Mouse (Mus musculus): ENCODE results near the gene Ube2cbp.

Ube2cbp gene

DNA sequence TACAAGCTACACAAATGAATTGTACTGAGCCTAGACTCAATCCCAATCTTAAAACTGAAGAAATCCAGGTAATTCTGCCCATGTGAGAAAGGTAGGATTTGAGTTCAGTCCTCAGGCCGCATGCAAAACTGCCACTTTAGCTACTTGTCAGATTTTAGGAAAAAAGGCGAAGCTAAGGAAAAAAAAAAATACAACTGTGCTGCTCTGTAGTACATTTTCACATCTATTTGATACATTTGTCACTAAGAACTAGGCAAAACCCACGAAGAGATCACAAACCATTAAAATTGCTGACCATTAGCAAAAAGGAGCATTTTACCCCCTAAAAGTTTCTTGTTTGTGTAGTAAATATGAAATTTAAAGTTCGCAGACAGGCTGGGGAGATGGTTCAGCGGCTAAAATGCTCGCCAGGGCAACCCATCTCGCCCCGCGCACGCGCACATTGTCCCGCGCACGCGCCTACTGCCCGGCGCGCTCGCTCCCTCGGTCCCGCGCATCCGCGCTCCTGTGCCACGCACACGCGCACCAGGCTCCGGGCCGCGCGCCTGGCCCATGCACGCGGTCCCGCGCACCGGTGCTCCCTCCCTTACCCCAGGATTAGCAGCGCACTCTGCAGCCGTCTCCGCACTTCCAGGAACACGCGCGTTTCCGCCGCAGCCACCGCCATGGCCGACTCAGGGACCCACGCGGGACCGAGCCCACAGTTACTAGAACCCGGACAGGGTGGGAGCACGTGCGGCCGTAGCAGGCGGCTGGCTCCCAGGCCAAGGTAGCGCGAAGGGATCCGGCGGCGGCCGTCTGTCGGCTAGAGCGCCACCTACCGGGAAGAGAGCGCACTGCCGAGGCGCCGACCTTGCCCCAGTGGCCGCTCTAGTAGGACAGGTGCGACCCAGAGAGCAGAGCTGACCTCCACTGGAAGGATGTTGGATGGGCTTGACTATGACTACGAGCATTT lies at the start of gene Ube2cbp:
TSS of gene Ube2cbp (minus strand) at position 800 of the 955 bp plus-strand sequence.
- no peak for DNase-seq (ENCODE audit: extremely low spot score, low read depth, low spot score)

DNA sequence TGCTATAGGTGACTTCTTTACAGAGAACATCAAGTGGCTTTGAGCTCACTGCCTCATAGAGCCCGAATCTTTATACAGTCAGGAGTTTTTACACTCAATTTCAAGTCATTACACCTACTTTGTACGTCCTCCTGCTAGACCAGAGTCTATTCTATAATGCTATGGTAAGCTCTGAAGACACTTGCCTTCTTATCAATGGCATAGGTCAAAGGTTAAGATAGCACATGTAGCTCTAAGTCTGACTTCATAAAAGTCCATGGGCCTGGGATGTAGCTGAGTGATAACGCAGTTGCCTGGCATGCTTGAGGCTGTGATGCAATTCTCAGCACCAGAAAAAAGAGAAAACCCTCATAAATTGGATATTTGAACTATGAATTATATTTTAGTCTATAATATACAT lies 49.6 kb upstream of the Ube2cbp start:
- no peak for DNase-seq (ENCODE audit: extremely low spot score, low read depth, low spot score)

DNA sequence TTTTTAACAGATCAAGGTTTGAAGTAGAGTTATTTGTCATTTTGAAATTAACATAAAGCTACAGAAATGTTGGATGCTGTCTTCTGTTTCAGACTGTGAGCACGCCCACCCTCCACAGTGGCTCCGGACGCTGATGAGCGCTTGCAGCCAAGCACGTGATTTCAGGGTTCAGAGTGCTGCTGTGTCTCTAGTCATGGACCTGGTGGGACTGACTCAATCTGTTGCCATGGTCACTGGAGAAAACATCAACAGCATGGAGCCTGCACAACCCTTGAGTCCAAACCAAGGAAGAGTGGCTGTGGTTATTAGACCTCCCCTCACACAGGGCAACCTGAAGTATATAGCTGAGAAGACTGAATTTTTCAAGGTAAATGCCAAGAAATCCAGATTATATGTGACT lies 49.0 kb upstream of the Ube2cbp start:
- no peak for DNase-seq (ENCODE audit: extremely low spot score, low read depth, low spot score)

DNA sequence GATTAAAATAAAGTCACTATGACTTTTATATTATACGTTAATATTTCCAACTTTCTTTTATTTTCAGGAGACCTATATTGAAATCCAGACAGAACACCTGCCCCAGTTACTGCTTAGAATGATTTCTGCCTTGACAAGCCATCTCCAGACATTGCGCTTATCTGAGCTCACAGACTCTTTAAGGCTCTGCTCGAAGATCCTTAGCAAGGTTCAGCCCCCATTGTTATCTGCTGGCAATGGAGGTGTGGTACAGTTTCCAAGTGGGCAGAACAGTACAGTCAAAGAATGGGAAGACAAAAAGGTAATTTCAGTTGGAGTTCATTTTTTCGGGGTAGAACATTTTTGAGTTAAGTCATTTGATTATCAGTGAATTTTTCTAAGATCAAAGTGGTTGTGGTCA lies 42.7 kb upstream of the Ube2cbp start:
- DNase-seq (ENCODE audit: extremely low spot score, low read depth, low spot score) = no peak

DNA sequence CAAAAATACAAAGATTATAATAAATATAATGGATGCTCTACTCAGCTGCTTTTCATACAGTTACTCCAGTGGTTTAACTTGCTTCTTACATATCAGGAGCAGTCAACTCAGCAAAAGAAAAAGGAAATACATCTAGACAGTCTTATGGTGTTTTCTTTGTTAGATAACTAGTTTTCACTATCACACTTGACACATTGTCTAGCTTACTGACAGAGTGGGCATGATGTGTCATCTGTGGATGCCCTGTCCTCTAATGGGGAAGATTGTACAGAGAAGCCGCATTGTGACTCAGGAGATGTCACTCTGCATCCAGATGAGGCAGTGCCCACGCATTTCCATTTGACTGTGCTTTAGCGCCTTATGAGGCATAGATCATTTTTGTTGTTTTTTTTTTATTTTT lies 34.3 kb upstream of the Ube2cbp start:
- no peak for DNase-seq (ENCODE audit: extremely low spot score, low read depth, low spot score)

DNA sequence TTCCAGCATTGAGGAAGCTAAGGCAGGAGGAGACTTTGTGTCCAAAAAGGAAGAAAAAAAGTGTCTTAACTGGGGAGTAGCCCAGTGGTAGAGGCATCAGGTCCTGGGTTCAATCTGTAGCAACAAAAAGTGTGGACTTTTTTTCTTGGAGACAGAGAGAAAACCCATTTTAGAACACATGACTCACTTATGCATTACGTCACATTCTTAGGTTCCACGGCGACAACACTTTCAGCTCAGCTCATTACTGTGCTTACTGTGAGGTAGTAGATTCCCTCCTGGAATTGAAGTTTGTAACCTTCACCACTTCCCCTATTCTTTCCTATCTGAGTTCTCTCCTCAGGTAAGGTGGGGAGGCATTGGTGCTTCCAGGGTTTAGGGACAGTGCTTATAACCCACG lies 31.5 kb upstream of the Ube2cbp start:
- no peak for DNase-seq (ENCODE audit: extremely low spot score, low read depth, low spot score)

DNA sequence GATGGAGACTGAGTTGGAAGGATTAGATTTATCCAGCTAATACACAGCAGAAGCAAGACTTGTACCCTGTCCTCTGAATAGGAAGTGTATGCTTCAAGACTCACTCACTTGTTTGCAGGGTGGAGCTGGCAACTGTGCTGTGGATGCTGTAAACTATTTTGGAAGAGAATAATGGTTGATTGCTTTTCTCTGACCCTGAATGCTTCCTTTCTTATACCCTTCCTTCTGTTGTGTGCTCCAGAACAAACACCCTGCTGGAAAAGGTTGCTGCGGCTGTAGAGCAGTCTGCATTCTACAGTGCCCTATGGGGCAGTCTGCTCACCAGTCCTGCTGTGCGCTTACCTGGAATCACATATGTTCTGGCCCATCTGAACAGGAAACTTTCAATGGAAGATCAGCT lies 27.0 kb upstream of the Ube2cbp start:
- no peak for DNase-seq (ENCODE audit: extremely low spot score, low read depth, low spot score)

DNA sequence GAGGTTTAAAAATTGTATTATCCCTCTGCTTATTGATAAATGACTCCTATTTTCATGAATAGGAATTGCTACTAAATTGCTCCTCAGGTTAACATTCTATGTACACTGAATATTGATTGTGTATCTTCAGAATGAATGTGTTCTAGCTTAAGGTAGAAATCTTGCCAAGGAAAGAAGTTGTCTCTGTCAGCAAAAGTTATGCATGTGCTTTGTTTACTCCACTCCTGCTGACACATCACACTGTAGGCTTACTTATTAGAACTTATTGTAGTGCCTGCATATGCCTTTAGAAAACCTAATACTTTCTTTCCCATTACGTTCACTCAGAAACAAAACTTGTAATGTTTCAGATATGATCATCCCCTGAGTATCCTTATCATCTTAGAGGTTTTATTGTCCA lies 17.5 kb upstream of the Ube2cbp start:
- no peak for DNase-seq (ENCODE audit: extremely low spot score, low read depth, low spot score)

DNA sequence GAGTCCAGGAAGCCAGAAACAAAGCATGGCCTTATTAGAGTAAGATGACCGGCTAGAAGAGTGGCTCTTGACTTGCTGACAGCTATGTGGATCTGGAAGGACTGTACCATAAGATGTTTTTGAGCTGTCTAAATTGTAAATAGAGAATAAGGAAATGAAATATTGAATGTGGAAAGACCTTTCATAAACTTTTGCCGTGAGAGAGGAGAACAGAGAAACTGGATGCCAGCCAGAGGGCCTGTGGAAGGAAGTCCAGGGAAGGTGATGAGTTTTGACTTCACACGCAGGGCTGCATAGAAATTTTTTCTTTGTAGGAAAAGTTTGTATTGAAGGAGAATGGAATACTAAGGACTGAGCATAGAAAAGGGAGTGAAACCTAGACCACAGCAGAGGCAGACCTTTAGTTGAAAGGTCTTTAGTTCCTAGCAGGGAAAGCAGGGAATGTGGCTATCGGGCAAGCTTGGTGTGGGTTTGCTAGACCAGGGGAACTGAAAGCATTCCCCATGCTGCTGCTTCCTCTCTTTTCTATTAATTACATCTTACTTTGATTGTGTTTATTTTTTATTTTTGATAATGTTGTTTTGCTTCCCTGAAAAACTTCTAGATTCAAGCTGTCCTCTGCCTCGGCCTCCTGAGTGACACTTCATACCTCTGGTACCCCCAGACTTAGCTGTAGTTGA lies 13.8 kb upstream of the Ube2cbp start:
- no peak for DNase-seq (ENCODE audit: extremely low spot score, low read depth, low spot score)

DNA sequence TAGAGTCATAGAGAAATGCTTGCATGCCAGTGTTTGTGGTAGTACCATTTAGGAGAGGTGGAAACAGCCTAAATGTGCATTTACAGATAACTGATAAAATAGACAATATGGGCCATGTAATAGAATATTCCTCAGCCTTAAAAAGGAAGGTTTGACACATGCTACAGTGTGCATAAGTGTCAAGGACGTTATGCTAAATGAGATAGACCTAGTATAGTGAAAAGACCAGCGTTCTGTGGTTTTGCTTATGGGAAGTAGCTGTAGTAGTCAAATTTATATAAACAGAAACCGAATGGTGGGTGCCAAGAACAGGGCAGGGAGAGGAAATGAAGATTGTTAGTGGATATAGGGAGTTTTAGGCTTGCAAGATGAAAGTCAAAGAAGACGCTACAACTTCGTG lies 12.0 kb upstream of the Ube2cbp start:
- no peak for DNase-seq (ENCODE audit: extremely low spot score, low read depth, low spot score)

DNA sequence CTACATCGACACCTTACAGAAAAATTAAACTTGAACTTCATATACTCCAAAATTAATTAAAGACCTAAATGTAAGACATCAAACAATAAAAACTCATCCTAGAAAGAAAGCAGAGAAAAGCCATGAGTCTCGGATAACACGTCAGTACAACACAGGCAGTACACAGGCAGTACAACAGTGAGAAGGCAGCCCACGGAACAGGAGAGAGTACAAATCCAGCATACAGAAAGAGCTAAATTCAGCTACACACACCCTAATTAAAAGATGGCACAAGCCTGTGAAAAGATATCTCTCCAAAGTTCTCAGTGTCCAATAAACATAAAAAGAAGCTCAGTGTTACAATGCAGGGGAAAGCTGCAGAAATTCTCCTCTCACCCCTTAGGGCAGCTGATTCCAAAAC lies 11.2 kb upstream of the Ube2cbp start:
- no peak for DNase-seq (ENCODE audit: extremely low spot score, low read depth, low spot score)

DNA sequence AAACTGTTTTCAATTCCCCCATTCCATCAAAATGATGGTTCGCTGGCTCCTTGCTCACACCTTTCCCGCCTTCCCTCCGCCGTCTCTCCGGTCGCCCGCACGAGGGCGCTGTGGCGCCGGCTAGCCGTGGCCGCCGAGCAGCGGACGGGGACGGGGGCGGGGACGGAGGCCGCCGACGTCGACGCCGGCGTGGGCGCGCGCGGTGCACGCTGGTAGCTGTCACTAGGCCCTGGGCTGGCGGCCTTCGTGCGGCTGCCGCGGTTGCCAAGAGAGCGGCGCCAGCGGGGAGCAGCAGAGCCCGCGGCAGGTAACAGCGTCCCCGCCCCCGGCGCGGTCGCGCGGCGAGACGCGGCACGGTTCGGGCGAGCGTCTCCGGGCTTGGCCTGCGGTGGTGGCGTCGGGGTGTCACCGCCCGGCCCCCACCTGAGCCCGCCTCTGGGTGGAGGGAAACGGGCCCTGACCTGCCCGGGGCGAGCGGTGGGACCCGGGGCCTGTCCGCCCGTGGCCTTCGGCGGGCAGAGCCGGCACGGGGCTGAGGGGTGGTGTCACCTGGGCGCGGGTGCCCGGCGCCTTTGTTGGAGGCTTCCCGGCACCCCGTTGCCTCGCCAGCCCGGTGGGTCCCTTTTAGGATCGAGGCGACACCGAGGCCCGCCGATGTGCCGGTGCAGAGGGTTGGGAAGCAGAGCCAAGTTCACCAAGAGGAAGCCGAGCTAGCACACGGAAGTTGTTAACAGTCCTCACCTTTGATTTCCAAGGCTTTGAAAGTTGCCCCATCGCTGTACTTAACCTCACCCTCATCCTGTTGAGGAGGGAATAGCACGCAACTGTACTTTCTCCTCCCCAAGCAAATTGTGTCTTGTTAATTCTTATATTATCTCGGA lies 2.5 kb upstream of the Ube2cbp start, which contains the start of gene Dop1a:
TSS of gene Dop1a (plus strand) at position 165 of the 881 bp plus-strand sequence.
- no peak for DNase-seq (ENCODE audit: extremely low spot score, low read depth, low spot score)

DNA sequence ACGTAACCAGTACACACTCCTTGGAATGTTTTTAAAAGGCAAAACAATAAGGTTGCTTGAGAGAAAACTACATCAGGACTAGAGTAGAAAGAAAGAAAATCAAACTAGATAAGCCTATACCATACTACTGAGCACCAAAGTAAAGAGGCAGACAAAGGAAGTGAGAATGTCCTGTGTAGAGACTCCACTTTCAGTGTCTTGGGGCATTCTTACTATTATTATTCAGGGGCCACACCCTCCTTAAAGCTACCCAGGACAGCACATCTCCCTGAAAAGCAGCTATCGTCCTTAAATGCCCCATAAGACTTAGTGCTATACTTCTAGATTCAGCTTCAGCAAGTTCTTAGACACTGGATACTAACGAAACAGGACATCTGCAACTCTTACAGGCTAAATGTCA lies 11.1 kb downstream of the Ube2cbp start:
- DNase-seq (ENCODE audit: extremely low spot score, low read depth, low spot score) = no peak

DNA sequence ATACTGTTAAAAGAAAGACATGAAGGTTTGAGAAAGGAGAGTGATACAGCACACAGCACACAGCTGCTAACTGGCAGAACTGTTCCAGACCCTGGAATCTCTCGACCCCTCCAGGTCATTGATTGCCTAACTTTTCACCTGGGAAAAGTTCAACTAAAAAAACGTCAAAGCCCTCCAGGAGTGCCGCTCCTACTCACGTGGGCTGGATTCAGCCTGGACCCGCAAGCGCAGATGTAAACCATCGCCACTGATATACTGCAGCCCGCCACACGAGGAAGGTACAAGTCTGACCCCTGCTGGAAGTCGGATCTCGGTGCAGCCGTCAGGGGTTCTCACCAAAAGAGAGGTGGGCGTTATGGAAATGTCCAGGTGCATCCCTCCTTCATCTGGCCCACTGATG lies 13.1 kb downstream of the Ube2cbp start:
- DNase-seq (ENCODE audit: extremely low spot score, low read depth, low spot score) = no peak

DNA sequence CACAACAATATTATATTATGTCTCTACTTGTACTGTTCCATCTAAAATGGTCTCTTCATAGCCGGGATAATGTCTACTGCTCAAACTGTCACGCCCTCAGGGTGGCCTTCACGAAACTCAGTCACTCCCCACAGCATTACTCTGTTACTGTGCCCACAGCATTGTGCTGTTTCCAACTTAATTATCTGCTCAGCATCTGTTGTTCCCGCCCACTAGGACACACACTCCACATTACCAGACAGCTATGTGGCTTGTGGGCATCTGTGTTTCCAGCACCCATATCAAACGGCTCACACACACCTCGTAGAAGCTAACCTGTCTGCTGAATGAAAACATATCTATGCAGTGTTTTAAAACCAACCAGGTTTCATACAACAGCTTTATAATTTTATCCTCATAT lies 13.7 kb downstream of the Ube2cbp start:
- DNase-seq (ENCODE audit: extremely low spot score, low read depth, low spot score) = no peak

DNA sequence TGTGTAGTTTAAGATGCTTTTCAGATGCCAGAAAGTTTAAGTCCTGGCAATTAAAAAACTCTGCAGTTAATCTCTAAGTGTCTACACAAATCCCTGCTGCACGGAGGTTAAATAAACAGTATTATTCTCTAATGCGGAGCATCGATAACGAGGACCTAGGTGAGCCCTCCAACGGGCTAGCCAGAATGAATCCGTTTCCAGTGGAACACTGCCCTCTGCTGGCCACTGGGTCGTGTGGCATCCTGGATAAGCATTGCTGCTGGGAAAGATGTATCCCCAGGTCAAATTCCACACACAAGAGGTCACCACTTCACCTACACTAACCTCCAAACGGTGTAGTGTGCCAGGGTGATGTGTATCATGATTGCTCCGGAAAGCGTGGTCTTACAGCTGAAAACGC lies 15.2 kb downstream of the Ube2cbp start:
- DNase-seq (ENCODE audit: extremely low spot score, low read depth, low spot score) = no peak

DNA sequence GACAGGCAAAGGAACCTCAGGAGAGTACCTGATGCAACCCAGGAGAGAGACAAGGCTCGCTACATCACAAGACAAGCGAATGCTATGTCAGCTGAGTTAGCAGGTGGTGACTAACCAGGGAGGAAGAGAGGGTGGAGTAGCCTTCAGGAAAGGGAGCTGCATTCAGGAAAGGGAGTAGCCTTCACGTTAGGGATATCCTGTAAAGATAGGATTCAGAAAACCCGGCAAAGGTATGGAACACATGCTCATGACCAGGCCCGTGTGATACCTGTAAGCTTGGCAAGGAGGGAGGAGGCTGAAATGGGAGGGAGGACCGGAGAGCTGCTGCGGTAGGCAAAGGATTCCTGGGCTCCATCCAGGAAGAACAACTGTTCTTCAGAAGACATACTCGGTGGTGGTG lies 17.3 kb downstream of the Ube2cbp start:
- DNase-seq (ENCODE audit: extremely low spot score, low read depth, low spot score) = no peak

DNA sequence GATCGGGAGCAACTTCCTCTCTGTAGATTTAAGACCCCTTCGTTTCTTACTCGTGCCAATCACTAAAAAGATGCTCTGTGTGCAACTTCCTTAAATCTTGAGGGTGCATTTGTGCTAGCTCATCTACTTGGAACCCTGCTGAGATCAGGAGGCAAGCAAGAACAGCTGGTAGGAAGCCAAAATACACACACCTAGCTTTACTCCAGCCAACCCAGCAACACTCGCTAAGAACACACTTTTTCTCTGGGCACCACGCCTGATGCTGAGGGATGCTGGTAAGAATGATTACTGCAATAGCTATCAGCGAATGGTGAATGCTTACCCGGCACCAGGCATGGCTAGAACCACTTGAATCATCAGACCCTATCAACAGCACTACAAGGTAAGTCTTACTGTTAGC lies 17.9 kb downstream of the Ube2cbp start:
- DNase-seq (ENCODE audit: extremely low spot score, low read depth, low spot score) = no peak

DNA sequence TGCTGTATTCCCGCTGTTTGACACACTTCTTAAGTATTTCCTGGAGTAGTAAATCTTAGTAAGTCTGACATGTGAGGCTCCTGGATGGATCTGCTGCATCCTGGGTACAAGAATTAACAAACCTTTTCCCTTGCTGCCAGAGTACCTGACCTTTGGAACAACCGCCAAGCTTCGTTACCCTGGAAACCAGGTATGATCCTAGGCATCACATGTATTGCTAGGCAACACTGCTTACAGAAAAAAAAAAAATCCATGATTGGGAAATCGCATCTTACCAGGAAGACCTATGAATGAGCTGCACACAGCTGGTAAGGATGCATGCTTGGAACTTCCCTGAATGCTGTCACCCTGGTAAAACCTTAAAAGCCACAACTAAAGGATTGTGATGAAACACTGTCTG lies 22.5 kb downstream of the Ube2cbp start:
- no peak for DNase-seq (ENCODE audit: extremely low spot score, low read depth, low spot score)

DNA sequence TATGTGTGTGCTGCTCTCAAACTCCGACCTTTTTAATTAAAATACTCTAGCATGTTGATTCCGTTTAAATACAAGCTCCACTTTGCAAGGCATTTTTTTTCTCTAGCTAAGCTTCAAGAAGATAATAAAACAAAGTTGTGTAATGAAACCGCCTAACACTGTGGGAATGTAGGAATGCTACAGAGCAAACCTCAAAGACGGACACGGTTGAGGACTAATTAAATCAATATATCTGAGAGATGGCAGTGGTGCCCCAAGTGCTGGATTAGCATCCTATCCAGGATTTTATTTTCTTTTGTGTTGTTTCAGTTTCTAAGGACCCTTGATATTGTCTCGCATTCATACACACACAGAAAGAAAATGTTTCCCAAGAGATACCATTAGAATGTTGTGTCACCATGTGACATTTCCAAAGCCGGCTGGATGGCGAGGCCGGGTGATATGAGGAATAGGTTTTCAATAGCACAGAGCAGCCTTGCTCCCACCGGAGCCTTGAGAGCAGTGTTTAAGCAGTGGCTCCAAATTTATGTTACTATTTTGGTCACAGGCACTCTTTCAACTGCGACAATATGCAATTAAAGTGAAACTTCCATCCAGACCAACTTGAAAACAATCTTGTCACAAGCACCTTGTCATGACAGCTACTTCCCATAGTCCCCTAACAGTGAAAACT lies 26.3 kb downstream of the Ube2cbp start:
- DNase-seq (ENCODE audit: extremely low spot score, low read depth, low spot score) = no peak

DNA sequence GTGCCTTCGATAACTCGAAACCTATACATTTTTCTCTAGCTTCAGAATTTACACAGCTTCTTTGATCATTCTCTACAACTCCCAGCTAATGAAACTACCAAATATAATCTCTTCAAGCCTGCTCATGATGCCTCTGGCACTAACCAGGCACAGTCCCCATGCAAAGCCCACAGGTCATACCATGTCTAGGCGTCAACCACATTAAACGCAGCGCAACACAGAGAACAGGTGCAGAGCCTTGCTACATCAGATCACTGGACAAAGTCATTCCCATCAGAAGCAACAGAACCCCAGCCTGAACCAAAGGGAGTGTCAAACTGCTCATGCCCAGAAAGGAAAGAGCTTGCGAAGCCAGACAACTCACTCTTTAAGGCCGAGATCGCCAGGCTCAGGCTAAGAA lies 28.1 kb downstream of the Ube2cbp start:
- DNase-seq (ENCODE audit: extremely low spot score, low read depth, low spot score) = no peak
